Mouse (Mus musculus) CH12.LX (cell line): Measurements from ENCODE around the gene Mvk.

Experiments used
- BHLHE40 ChIP-seq: IDR thresholded peaks from 2 replicates; pipeline ENCODE4 v1.6.1; 2011; ENCODE audit warnings: mild to moderate bottlenecking, low read depth, low read length, improper control_type of control experiment
- CTCF ChIP-seq, 2 experiments: IDR thresholded peaks in 1 of 2; conservative IDR thresholded peaks in 1 of 2; 2 replicates each; pipeline ENCODE4 v1.5.1; 2011 to 2012; ENCODE audit warnings: low read depth in 2 of 2, low read length in 2 of 2, improper control_type of control experiment in 1 of 2, inconsistent platforms in 1 of 2, mild to moderate bottlenecking in 1 of 2, moderate library complexity in 1 of 2
- EP300 ChIP-seq: IDR thresholded peaks from 2 replicates; pipeline ENCODE4 v1.6.1; 2011; ENCODE audit warnings: low read length, improper control_type of control experiment
- POLR2A ChIP-seq: IDR thresholded peaks from 2 replicates; pipeline ENCODE4 v1.6.1; 2011; ENCODE audit warnings: low read depth, mild to moderate bottlenecking, improper control_type of control experiment, low read length
- RCOR1 ChIP-seq: conservative IDR thresholded peaks from 2 replicates; pipeline ENCODE4 v1.6.1; 2012; ENCODE audit warnings: low read depth, mild to moderate bottlenecking, inconsistent platforms, low read length, improper control_type of control experiment

DNA sequence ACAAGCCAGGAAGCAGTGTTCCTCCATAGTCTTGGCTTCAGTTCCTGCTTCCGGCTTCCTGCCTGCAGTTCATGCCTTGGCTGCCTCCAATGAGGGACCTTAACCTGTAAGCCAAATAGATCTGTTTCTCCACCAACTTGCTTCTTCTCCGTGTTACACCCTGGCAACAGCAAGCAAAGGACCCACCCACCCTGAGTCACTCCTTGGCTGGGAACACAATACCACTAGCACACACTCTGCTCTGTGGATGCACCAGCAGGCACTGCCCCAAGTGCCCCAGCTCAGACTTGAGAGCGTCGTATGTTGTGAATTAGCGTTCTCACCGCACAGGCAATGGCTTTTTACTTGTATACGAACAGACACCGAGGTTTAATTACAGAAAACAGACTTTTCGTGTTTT is 57.2 kb downstream of the Mvk start:
- TF ChIP-seq CTCF (conservative IDR thresholded peaks at IDR 0.05 in 1 of 2, IDR thresholded peaks at IDR 0.05 in 1 of 2; ENCODE audit: low read depth in 2 of 2, low read length in 2 of 2) (no peak), BHLHE40 (no peak), POLR2A (no peak), EP300 (no peak), RCOR1 (no peak)
